Mouse (Mus musculus): ENCODE results near the gene Foxm1. TPM values are rescaled to one million over a fixed set of nuclear protein-coding genes. Genes with fewer than 3 reads are reported as not detected.

Foxm1 gene
- total RNA-seq (2021) = 1 to 10 TPM; 1.5 to 1.6 TPM

DNA sequence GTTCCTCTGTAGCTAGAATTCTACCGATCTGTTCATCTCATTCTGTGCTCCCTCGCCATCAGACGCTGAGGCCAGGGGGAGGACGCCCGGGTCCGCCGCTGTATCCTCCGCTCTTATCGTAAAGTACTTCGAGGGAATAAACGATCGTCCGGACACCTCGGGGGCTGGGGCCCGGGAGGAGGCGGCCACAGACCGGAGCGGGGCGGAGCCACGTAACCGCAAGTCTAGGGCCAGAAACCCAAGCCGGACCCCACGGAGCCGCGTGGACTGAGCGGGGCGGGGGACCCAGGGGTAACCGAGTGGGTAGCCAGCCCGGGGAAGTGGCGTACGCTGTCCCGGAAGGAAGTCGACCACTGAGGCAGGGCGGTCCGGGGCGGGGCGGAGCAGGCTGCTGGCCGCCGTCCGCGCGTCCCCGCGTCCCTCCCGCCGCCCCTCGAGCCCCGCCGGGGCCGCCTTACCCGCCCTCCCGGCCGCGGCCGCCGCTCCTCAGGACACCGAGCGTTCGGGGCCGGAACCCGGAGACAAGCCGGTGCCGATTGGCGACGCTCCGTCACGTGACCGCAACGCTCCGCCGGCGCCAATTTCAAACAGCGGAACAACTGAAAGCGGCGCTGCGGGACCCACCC lies at the start of gene Foxm1, which contains the start of gene Rhno1:
Foxm1 (plus strand) TSS at position 587 of the 626 bp plus-strand sequence.
Rhno1 (minus strand) TSS at position 531 of the 626 bp plus-strand sequence.
- peak; percentile 79 for DNase-seq (ENCODE audit: low spot score)
- intact Hi-C loops (cut with DNase I) = loop anchor here (5.0 kb wide), 1 partner anchor 50 kb away; no protein-coding TSS in a partner anchor

GRCm38 (mm10) chr6:128314796-128315195 lies 48.0 kb upstream of the Foxm1 start:
- intact Hi-C loops (cut with DNase I) = loop anchor here (5.0 kb wide), 1 partner anchor 163 kb away; no protein-coding TSS in a partner anchor
- DNase-seq (ENCODE audit: low spot score) = no peak

- intact Hi-C loops (cut with DNase I) = loop anchor here (5.0 kb wide), 1 partner anchor 162 kb away; no protein-coding TSS in a partner anchor
Observed at GRCm38 (mm10) chr6:128315597-128315996, 47.2 kb upstream of the Foxm1 start.

GRCm38 (mm10) chr6:128318317-128318716 lies 44.5 kb upstream of the Foxm1 start:
- intact Hi-C loops (cut with DNase I) = loop anchor here (1.0 to 5.0 kb wide), 3 partner anchors 40 to 159 kb away; no protein-coding TSS in a partner anchor
- DNase-seq (ENCODE audit: low spot score) = no peak

More at GRCm38 (mm10) chr6:128315597-128315996, 47.2 kb upstream of the Foxm1 start:
- no peak for DNase-seq (ENCODE audit: low spot score)

DNA sequence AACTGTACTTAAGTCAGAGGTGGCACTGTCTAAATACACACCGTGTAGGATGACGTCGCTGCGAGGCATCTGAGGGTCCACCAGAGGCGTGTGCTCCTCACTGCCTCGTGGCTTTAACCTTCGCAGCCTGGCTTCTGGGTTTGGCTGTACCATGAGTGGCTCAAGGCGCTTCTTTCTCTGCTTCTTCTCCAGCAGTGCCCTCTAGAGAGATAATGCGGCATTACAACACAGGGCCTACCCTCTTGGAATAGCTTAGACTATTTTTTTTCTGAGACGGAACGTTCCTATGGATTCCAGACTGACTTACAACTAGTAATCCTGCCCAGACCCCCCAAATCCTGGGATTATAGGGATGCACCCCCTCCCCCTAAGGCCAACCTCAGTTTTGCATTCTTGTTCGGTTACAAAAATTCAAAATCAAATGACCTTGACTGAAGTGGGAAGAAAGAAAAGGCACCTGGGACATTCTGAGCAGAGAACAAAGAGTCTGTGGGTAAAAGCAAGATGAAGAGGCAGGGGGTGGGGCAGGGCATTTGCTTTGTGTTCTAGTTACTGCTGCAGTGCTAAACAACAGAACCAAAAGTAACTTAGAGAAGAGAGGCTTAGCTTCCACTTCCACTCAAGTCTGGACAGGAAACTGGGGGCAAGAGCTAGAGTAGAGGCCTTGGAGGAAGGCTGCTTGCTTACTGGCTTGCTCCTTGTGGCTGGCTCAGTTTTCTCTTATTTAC lies 28.2 kb upstream of the Foxm1 start:
- intact Hi-C loops (cut with DNase I) = no loop called here
- DNase-seq (ENCODE audit: low spot score) = peak; percentile 9

DNA sequence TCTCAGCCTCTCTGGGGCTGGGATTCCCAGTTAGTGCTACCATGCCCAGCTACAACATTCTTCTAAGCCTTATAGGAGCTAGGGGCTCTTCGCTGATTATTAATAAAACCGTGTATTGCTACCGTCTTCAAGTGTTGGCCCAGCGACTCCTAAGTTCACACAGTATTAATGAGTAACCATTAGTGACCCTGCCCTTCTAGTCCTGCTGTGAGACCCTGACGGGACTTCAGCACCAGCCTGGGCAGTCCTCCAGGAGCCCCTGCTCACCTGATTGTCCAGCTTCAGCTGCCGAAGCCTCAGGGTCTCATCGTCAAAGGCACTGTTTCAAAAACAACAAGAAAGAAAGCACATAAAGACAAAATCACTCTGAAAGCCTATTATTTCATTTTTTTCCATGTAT lies 25.3 kb upstream of the Foxm1 start:
- no peak for DNase-seq (ENCODE audit: low spot score)
- intact Hi-C loops (cut with DNase I) = no loop called here

DNA sequence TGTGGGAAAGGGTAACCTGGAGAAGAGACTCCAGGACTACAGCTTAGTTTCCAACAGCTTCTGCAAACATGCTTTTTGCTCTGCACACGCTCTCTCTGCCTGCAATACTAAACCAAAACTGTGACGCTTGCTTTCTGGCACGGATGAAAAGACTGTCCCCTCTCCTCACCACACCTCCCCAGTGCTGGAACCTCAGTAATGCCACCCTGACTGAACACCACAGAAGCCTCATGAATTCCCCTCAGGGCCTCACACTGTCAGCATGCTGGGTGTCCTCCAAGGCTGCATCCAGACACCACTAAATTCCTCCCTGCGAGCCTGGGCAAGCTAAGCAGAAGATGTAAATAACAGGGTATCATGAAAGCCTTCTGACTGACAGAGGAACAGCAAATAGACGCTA lies 23.9 kb upstream of the Foxm1 start:
- no peak for DNase-seq (ENCODE audit: low spot score)
- intact Hi-C loops (cut with DNase I) = no loop called here

GRCm38 (mm10) chr6:128341956-128342723 lies 20.6 kb upstream of the Foxm1 start:
- intact Hi-C loops (cut with DNase I) = no loop called here
- no peak for DNase-seq (ENCODE audit: low spot score)

GRCm38 (mm10) chr6:128345623-128346022 lies 17.1 kb upstream of the Foxm1 start:
- DNase-seq (ENCODE audit: low spot score) = no peak
- intact Hi-C loops (cut with DNase I) = no loop called here

GRCm38 (mm10) chr6:128346782-128347181 lies 16.0 kb upstream of the Foxm1 start:
- intact Hi-C loops (cut with DNase I) = no loop called here
- DNase-seq (ENCODE audit: low spot score) = no peak

GRCm38 (mm10) chr6:128349711-128350110 lies 13.1 kb upstream of the Foxm1 start:
- intact Hi-C loops (cut with DNase I) = no loop called here
- DNase-seq (ENCODE audit: low spot score) = no peak

GRCm38 (mm10) chr6:128354140-128354539 lies 8.6 kb upstream of the Foxm1 start:
- DNase-seq (ENCODE audit: low spot score) = no peak

GRCm38 (mm10) chr6:128355201-128355681 lies 7.5 kb upstream of the Foxm1 start:
- no peak for DNase-seq (ENCODE audit: low spot score)
- intact Hi-C loops (cut with DNase I) = no loop called here

More at GRCm38 (mm10) chr6:128354140-128354539, 8.6 kb upstream of the Foxm1 start:
- intact Hi-C loops (cut with DNase I) = no loop called here

- intact Hi-C loops (cut with DNase I) = no loop called here
- DNase-seq (ENCODE audit: low spot score) = peak; percentile 92
Observed at GRCm38 (mm10) chr6:128355726-128356416, 6.9 kb upstream of the Foxm1 start, which contains the start of gene Tulp3. Gene Tulp3 (minus strand): TSS chr6:128355851.

DNA sequence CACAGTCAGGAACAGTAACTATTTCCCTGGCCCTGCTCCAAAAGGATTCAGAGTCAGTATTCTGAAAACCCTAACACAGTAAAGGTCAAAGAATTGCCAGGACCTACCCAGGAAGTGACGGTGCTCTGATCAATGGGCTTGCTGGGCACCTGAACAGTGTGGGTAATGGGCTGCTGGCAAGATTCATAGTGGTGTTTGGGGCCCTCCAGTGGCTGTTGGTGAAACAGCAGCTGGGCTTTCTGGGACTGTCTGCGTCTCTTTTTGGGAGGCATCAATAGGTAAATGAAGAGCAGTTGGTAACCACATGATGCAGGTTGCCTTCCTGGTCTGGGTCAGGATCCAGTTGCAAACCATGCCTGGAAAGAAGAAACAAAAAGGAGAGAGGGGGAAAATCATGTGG lies 3.8 kb upstream of the Foxm1 start:
- intact Hi-C loops (cut with DNase I) = loop anchor here (2.0 kb wide), 1 partner anchor 40 kb away; no protein-coding TSS in a partner anchor
- no peak for DNase-seq (ENCODE audit: low spot score)

DNA sequence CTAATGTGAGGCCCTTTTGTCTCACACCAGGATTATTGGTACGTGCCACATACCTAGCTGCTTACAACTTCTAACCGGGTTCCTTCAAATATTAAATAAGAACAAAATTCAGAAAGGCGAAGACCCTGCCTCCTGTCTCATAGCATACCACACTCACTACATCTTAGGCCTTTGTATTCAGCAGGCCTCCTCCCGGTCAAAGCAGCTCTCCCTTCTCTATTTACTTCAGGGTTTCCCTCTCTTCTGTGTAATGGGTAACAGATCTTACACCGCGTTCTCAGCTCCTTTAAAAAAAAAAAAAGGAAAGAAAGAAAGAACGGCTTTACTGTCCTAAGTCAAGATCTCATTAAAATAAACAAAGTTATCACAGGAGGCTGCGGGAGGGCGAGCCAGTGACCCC lies 866 bp upstream of the Foxm1 start:
- DNase-seq (ENCODE audit: low spot score) = no peak

DNA sequence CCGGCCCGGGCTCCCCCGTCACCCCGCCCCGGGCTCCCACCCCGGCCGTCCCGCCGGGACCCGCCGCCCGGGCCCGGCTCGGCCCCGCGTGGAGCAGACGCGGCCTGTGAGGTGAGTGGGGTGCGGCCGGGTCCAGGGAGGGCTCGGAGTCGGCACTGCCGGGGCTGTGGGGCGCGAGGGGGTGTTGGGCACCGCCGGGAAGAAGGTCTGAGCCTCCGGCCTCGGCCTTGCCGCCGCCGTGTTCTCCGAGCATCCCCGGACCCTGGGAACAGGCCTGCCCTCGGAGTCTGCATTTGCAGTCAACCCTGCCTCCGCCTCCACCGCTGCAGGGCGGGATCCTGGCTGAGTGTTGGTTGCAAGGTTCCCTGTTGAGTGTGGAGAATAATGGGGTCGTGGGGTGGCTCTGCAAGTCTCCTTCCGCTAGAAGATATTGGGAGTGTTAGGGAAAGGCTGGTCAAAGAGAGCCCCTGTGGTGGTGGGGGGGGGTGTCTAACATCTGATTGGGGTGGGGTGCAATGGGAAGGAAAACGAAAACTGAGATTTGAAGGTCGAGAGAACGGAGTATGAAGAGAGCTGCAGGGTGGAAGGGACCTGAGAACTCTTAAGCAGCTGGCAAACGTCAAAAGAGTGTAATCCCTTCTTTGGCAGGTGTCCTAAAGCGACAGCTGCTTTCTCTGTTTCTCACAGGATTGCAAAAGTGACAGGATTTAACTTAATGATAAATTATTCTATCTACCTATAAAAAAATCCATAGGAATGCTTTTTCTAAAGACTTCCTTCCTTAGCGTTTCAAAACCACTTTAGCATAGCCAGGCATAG lies 449 bp downstream of the Foxm1 start:
- DNase-seq (ENCODE audit: low spot score) = no peak
- intact Hi-C loops (cut with DNase I) = loop anchor here (5.0 kb wide), 1 partner anchor 49 kb away; no protein-coding TSS in a partner anchor

More for the DNA sequence above, 866 bp upstream of the Foxm1 start:
- intact Hi-C loops (cut with DNase I) = loop anchor here (5.0 kb wide), 1 partner anchor 50 kb away; no protein-coding TSS in a partner anchor

- intact Hi-C loops (cut with DNase I) = loop anchor here (5.0 kb wide), 1 partner anchor 48 kb away; no protein-coding TSS in a partner anchor
- DNase-seq (ENCODE audit: low spot score) = no peak
Observed at GRCm38 (mm10) chr6:128364721-128365120, 2.0 kb downstream of the Foxm1 start.
